Mouse (Mus musculus) stomach, postnatal 0 days (tissue): ENCODE data around the gene St3gal5.

ENCODE experiments used
- CTCF ChIP-seq: IDR thresholded peaks from 2 replicates; pipeline ENCODE4 v1.5.1; 2016; ENCODE audit warnings: antibody characterized with exemption, low read depth, mild to moderate bottlenecking, moderate library complexity
- EP300 ChIP-seq: optimal IDR thresholded peaks from 2 replicates; pipeline ENCODE3; 2016; ENCODE audit warnings: antibody characterized with exemption

GRCm38 (mm10) chr6:72099281-72099680 lies 1.9 kb downstream of the St3gal5 start:
- TF ChIP-seq EP300: no peak
- no peak for TF ChIP-seq CTCF
